Mouse (Mus musculus): ENCODE measurements at regions not wholly inside any gene's neighbourhood (a gene's known extent, or its start where the extent isn't known, plus 50 kb on each side); places are given as distances from the start of the nearest gene placed in this dataset.

DNA sequence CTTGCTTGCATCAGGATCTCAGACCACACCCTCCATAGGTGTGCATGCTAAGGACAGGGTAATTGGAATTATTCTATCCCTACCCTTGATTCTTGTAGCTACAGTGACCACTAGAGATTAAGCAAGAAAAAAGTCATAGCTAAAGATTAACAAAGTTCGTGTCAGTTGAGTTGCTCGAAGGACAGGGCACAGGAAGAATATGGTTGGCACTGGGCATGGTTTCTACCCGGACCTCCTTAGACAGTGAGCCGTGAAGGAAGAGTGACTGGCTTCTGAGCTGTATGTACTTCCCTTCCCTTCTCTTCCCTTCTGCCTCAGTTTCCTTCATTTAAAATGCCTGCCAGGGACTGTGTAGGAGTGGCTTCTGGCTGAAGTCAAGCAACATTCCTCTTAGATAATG, 100.0 kb downstream of the Nfkbiz start:
- WGBS = 88% methylated on average over 4 of the region's 4 CpGs
- H3K4me2 ChIP-seq (replicated peaks; ENCODE audit: low read depth) = no peak overlapping the region
- no peak for TF ChIP-seq EP300 (optimal IDR thresholded peaks at IDR 0.05)
- TF ChIP-seq CTCF (IDR thresholded peaks at IDR 0.05; ENCODE audit: low read depth) = no peak
- ATAC-seq (ENCODE audit: low FRiP score, low TSS enrichment) (no peak), DNase-seq (ENCODE audit: low spot score) (no peak)
- no peaks in the 10 kb centered on the region for H3K9me3 ChIP-seq (ENCODE audit: control insufficient read depth, low read length)
- no peaks in the 10 kb centered on the region for H3K27me3 ChIP-seq (ENCODE audit: control insufficient read depth, insufficient read depth, low read length)
- H3K4me3 ChIP-seq (ENCODE audit: low read depth, low read length) = no peak overlapping the region
- no peak overlapping the region for H3K9ac ChIP-seq (ENCODE audit: low read length)
- no peak overlapping the region for H3K27ac ChIP-seq (replicated peaks)
- H3K36me3 ChIP-seq (ENCODE audit: control insufficient read depth, insufficient read depth, low read length) = no peaks in the 10 kb centered on the region
- no peaks in the 10 kb centered on the region for H3K4me1 ChIP-seq (replicated peaks; ENCODE audit: control insufficient read depth, insufficient read depth)

DNA sequence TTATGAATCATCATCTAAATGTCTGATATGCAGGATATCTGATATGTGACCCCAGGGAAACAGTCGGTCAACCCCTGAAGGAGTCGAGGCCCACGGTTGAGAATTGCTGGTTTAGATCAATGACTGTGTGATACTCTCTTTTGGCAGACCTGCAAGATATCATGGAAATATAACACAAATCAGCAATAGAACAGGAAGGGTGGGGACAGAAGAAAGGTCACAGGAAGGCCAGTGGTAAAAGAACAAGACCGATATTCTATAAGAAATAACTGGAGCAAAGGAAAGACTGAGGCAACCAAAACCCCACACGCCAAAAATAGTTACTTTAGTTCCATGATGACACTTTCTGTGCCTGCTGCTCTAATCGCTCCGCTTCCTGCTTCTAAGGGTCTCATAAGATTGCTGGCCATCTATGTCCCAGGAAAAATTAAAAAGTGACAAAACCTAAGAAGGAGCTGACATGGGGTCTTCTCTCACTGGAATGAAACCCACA, 103.2 kb downstream of the Nfkbiz start:
- TF ChIP-seq EP300 (optimal IDR thresholded peaks at IDR 0.05) (no peak), CTCF (IDR thresholded peaks at IDR 0.05; ENCODE audit: low read depth) (no peak)
- Histone ChIP-seq H3K4me1 (replicated peaks; ENCODE audit: control insufficient read depth, insufficient read depth) (no peaks in the 10 kb centered on the region), H3K4me2 (replicated peaks; ENCODE audit: low read depth) (no peak overlapping the region), H3K4me3 (ENCODE audit: low read depth, low read length) (no peak overlapping the region), H3K9ac (ENCODE audit: low read length) (no peak overlapping the region), H3K27me3 (ENCODE audit: control insufficient read depth, insufficient read depth, low read length) (no peaks in the 10 kb centered on the region), H3K27ac (replicated peaks) (no peak overlapping the region), H3K36me3 (ENCODE audit: control insufficient read depth, insufficient read depth, low read length) (no peaks in the 10 kb centered on the region), H3K9me3 (ENCODE audit: control insufficient read depth, low read length) (no peaks in the 10 kb centered on the region)
- ATAC-seq (ENCODE audit: low FRiP score, low TSS enrichment) (no peak), DNase-seq (ENCODE audit: low spot score) (no peak)
- WGBS = 90% methylated on average over 7 of the region's 7 CpGs

DNA sequence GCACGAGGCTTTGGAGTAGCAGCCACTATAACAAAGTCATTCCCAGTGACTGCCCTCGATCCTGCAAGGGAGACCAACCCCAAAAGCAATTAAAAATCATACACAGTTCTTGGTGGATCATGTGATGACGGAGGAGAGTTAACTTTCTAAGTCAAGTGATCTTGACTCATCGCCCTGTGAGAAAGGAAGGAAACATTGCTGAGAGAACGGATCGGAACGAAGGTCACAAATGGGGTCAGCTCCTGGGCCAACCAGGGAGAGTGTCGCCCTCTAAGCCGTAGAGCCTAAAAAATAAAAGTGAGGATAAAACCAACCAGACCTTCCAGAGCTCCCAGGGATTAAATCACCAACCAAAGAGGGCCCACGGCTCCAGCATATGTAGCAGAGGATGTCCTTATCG, 104.4 kb downstream of the Nfkbiz start:
- no peaks in the 10 kb centered on the region for H3K4me1 ChIP-seq (replicated peaks; ENCODE audit: control insufficient read depth, insufficient read depth)
- ATAC-seq (ENCODE audit: low FRiP score, low TSS enrichment) (peak; percentile 58), DNase-seq (ENCODE audit: low spot score) (no peak)
- 69% methylated on average over 11 of the region's 11 CpGs for WGBS
- no peak for TF ChIP-seq CTCF (IDR thresholded peaks at IDR 0.05; ENCODE audit: low read depth)
- no peak for TF ChIP-seq EP300 (optimal IDR thresholded peaks at IDR 0.05)
- H3K4me3 ChIP-seq (ENCODE audit: low read depth, low read length) = no peak overlapping the region
- H3K4me2 ChIP-seq (replicated peaks; ENCODE audit: low read depth) = no peak overlapping the region
- no peak overlapping the region for H3K27ac ChIP-seq (replicated peaks)
- no peaks in the 10 kb centered on the region for H3K9me3 ChIP-seq (ENCODE audit: control insufficient read depth, low read length)
- H3K27me3 ChIP-seq (ENCODE audit: control insufficient read depth, insufficient read depth, low read length) = no peaks in the 10 kb centered on the region
- no peak overlapping the region for H3K9ac ChIP-seq (ENCODE audit: low read length)
- no peaks in the 10 kb centered on the region for H3K36me3 ChIP-seq (ENCODE audit: control insufficient read depth, insufficient read depth, low read length)

DNA sequence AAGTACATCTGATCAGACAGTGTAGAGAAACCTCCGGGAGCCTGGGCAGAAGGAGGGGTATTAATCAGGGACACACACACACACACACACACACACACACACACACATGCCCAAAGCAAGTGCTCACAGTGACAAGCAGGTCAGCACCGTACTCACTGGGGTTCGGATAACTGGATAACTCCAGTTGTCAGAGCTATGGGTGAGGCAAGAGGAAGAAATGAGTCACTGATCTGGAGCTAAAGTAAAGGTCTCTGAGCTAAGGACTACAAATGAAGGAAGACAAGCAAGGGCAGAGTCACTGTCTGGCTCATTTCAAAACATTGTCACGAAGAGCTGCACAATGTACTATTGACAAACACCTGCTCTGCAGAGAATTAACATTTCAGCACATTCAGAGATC, 104.9 kb downstream of the Nfkbiz start:
- DNase-seq (ENCODE audit: low spot score) (peak; percentile 21), ATAC-seq (ENCODE audit: low FRiP score, low TSS enrichment) (peak; percentile 94)
- H3K36me3 ChIP-seq (ENCODE audit: control insufficient read depth, insufficient read depth, low read length) = no peaks in the 10 kb centered on the region
- 38% methylated on average over 4 of the region's 4 CpGs for WGBS
- TF ChIP-seq EP300 (optimal IDR thresholded peaks at IDR 0.05) (no peak), CTCF (IDR thresholded peaks at IDR 0.05; ENCODE audit: low read depth) (no peak)
- no peak overlapping the region for H3K4me3 ChIP-seq (ENCODE audit: low read depth, low read length)
- H3K9ac ChIP-seq (ENCODE audit: low read length) = no peak overlapping the region
- no peaks in the 10 kb centered on the region for H3K4me1 ChIP-seq (replicated peaks; ENCODE audit: control insufficient read depth, insufficient read depth)
- no peak overlapping the region for H3K4me2 ChIP-seq (replicated peaks; ENCODE audit: low read depth)
- no peak overlapping the region for H3K27ac ChIP-seq (replicated peaks)
- H3K27me3 ChIP-seq (ENCODE audit: control insufficient read depth, insufficient read depth, low read length) = no peaks in the 10 kb centered on the region
- H3K9me3 ChIP-seq (ENCODE audit: control insufficient read depth, low read length) = no peaks in the 10 kb centered on the region

DNA sequence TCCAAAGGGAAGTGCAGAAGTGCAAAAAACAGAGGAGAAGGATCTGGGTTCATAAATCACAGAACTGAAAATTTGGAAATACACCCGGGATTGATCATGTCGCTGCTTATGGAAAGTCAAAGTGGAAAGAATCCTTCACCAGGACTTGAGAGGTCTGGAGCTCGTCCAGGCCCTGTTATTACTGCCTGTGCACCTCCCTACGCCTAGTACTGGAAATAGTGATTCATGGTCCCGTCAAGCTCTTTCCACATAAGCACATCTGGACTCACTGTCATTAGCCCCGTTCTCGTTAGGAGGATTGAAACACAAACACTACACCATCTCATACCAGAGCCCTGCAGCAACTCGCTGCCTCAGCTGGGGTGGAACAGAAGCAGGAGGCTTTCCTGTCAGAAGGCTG, 107.7 kb downstream of the Nfkbiz start:
- no peak for ATAC-seq (ENCODE audit: low FRiP score, low TSS enrichment)
- no peaks in the 10 kb centered on the region for H3K36me3 ChIP-seq (ENCODE audit: control insufficient read depth, insufficient read depth, low read length)
- no peaks in the 10 kb centered on the region for H3K9me3 ChIP-seq (ENCODE audit: control insufficient read depth, low read length)
- no peak for TF ChIP-seq CTCF (IDR thresholded peaks at IDR 0.05; ENCODE audit: low read depth)
- TF ChIP-seq EP300 (optimal IDR thresholded peaks at IDR 0.05) = no peak
- H3K4me1 ChIP-seq (replicated peaks; ENCODE audit: control insufficient read depth, insufficient read depth) = no peaks in the 10 kb centered on the region
- no peak overlapping the region for H3K4me2 ChIP-seq (replicated peaks; ENCODE audit: low read depth)
- H3K27ac ChIP-seq (replicated peaks) = no peak overlapping the region
- no peak overlapping the region for H3K4me3 ChIP-seq (ENCODE audit: low read depth, low read length)
- WGBS = 47% methylated on average over 8 of the region's 8 CpGs
- DNase-seq (ENCODE audit: low spot score) = no peak
- H3K27me3 ChIP-seq (ENCODE audit: control insufficient read depth, insufficient read depth, low read length) = no peaks in the 10 kb centered on the region
- no peak overlapping the region for H3K9ac ChIP-seq (ENCODE audit: low read length)

DNA sequence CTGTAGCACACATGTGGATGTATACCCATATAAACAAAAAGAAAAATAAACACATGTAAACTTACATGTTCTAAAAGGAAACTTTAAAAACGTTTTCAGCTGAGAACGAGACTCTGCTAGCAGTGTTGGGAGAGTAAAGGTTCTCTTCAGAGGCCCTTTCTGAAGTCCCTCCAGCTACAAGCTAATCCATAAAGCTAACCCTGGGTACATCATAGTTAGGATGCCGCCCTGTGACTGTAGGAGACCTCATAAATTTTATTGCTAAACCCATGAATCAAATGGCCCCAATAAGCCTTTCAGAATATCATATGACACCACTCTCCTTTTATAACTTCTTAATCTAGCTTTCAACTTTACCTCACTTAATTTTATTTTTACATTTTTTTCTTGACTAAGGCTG, 112.2 kb downstream of the Nfkbiz start:
- Histone ChIP-seq H3K4me3 (ENCODE audit: low read depth, low read length) (no peak overlapping the region), H3K27ac (replicated peaks) (no peak overlapping the region), H3K9ac (ENCODE audit: low read length) (no peak overlapping the region), H3K27me3 (ENCODE audit: control insufficient read depth, insufficient read depth, low read length) (no peaks in the 10 kb centered on the region), H3K9me3 (ENCODE audit: control insufficient read depth, low read length) (no peaks in the 10 kb centered on the region), H3K4me1 (replicated peaks; ENCODE audit: control insufficient read depth, insufficient read depth) (no peaks in the 10 kb centered on the region), H3K36me3 (ENCODE audit: control insufficient read depth, insufficient read depth, low read length) (no peaks in the 10 kb centered on the region), H3K4me2 (replicated peaks; ENCODE audit: low read depth) (no peak overlapping the region)
- TF ChIP-seq CTCF (IDR thresholded peaks at IDR 0.05; ENCODE audit: low read depth) (no peak), EP300 (optimal IDR thresholded peaks at IDR 0.05) (no peak)
- DNase-seq (ENCODE audit: low spot score) (no peak), ATAC-seq (ENCODE audit: low FRiP score, low TSS enrichment) (no peak)
- 52% methylated on average over 3 of the region's 3 CpGs for WGBS
